Mouse (Mus musculus): ENCODE results near the gene Fbxo34.
"Not testable (repeated sequence)": the region's sequence is repeated elsewhere in the genome, so short reads cannot be mapped to it uniquely, and the experiment has no call there.

Fbxo34 gene

DNA sequence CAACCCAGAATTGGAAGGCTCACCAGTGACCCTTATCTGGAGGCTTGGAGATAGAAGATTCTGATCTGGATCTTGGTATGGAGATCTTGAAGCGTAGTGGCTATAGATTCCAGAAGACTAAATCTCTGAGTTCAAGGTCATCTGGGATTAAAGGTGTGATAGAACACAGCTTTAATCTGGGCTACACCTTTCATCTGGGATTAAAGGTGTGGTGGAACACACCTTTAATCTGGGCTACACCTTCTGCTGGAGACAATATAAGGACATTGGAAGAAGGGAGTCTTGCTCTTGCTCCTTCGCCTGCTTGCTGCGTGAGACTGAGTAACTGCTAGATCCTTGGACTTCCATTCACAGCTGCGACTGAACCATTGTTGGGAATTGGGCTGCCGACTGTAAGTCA, at the start of gene Fbxo34:
TSS of gene Fbxo34 (plus strand) at position 301 of the 400 bp plus-strand sequence.
- CTCF ChIA-PET, POLR2A ChIA-PET: not testable (repeated sequence)

DNA sequence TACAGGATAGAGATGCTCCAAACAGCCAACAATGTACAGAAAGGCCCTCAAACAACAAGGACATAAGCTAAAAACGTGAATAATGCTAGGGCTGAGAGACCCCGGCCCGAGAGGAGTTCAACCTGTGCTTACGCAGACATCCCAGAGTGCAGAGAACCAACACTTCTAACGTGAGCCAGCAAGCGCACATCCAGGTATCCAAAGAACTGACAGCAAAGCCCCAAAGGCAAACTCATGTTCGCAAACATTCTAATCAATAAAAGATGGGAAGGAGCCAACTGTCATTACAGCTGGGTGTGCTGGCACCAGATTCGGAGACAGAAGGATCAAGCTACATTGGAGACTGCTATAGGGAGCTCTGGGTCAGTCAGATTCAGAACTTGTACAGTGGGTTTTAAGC, 47.5 kb upstream of the Fbxo34 start:
- ChIA-PET POLR2A (interaction anchor here in 1 of 4 experiments (1.4 to 1.5 kb wide), 4 partner anchors 14 to 166 kb away, joined by 3 to 5 read pairs (median 3); no protein-coding TSS in a partner anchor), CTCF (interaction anchor here in 2 of 4 experiments (0.6 kb wide), 2 partner anchors 61 to 243 kb away, joined by 5 to 10 read pairs; no protein-coding TSS in a partner anchor)

GRCm38 (mm10) chr14:47406000-47406399, 44.2 kb upstream of the Fbxo34 start:
- ChIA-PET POLR2A (interaction anchor here (0.5 to 5.1 kb wide), 27 partner anchors 8 to 149 kb away, joined by 3 to 51 read pairs (median 4); partner anchors contain the start of genes Dlgap5 (in 3 of the 4), Lgals3 (in 1 of the 4) and Mapk1ip1l (in 1 of the 4)), CTCF (interaction anchor here (0.6 to 1.5 kb wide), 14 partner anchors 9 to 1475 kb away, joined by 3 to 15 read pairs (median 3); no protein-coding TSS in a partner anchor)

DNA sequence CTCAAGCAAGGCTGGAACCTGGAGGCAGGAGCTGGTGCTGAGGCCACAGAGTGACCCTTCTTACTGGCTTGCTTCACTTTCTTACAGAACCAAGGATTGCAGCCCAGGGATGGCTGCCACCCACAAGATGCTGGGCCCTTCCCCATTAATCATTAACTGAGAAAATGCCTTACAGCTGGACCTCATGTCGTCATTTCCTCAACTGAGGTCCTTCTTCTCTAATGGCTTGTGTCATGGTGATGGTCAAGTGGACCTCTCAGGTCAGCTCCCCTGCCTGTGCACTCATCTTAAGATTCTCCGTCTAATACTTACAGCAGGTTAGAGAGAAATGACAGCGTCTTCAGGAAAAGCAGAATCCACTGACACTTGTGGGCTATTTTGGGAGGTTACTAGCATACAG, 32.9 kb upstream of the Fbxo34 start:
- POLR2A ChIA-PET = interaction anchor here in 3 of 4 experiments (0.5 to 4.8 kb wide), 21 partner anchors 10 to 151 kb away, joined by 3 to 51 read pairs (median 4); partner anchors contain the start of genes Mapk1ip1l (in 1 of the 3), Socs4 (in 1 of the 3) and Wdhd1 (in 1 of the 3)
- CTCF ChIA-PET = interaction anchor here in 3 of 4 experiments (0.7 to 2.1 kb wide), 5 partner anchors 21 to 116 kb away, joined by 4 to 9 read pairs (median 5); no protein-coding TSS in a partner anchor

DNA sequence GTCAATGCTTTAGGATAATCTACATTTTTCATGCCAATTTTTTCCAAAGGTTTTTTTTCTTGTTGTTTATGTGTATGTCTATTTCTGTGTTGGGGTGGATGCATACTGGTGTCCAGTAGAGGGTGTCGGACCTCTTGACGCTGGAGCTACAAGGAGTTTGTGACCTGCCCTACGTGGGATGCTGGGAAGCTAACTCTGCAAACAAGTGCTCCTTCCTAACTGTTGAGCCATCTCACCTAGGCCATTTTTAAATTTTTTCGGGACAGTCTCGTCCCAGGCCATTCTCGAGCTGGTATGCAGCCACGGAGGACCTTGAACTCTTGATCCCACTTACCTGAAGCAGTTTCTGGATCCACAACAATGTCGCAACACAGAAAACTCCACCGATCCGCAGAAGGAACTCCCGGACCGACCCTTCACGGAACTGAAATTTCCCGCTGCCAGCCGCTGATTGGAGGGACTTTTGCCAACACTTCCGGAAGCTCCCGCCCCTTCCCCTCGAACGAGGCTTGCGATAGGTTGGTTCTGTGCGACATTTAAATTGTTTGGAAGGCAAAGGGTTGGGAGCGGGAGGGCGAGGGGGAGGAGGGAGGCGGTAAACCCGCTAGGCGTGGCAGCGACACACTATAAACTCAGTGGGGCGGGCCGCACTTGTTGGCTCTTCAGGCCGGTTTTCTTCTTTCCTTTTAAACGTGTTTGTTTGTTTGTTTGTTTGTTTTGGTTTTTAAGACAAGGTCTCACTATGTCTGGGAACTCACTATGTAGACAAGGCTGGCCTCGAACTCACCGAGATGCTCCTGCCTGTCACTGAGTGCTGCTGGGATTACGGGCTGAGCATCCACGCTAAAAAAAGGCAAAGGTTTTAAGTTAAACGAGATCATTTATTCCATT, 32.2 kb upstream of the Fbxo34 start, which contains the start of gene Dlgap5:
TSS of gene Dlgap5 (minus strand) at position 633 of the 891 bp plus-strand sequence.
- CTCF ChIA-PET = interaction anchor here in 3 of 4 experiments (0.5 to 2.1 kb wide), 12 partner anchors 16 to 443 kb away, joined by 3 to 9 read pairs (median 4); partner anchors contain the start of genes Socs4 (in 1 of the 3) and Wdhd1 (in 1 of the 3)
- POLR2A ChIA-PET = interaction anchor here in 3 of 4 experiments (0.7 to 4.8 kb wide), 28 partner anchors 8 to 150 kb away, joined by 3 to 51 read pairs (median 4); partner anchors contain the start of genes Socs4 (in 2 of the 3), Wdhd1 (in 2 of the 3) and Mapk1ip1l (in 1 of the 3)

GRCm38 (mm10) chr14:47418666-47418991, 31.6 kb upstream of the Fbxo34 start:
- ChIA-PET POLR2A (interaction anchor here in 3 of 4 experiments (0.7 to 4.8 kb wide), 19 partner anchors 9 to 150 kb away, joined by 3 to 51 read pairs (median 4); partner anchors contain the start of genes Socs4 (in 2 of the 3), Wdhd1 (in 2 of the 3) and Mapk1ip1l (in 1 of the 3)), CTCF (interaction anchor here in 3 of 4 experiments (0.6 to 2.1 kb wide), 8 partner anchors 17 to 444 kb away, joined by 3 to 9 read pairs (median 4); no protein-coding TSS in a partner anchor)

DNA sequence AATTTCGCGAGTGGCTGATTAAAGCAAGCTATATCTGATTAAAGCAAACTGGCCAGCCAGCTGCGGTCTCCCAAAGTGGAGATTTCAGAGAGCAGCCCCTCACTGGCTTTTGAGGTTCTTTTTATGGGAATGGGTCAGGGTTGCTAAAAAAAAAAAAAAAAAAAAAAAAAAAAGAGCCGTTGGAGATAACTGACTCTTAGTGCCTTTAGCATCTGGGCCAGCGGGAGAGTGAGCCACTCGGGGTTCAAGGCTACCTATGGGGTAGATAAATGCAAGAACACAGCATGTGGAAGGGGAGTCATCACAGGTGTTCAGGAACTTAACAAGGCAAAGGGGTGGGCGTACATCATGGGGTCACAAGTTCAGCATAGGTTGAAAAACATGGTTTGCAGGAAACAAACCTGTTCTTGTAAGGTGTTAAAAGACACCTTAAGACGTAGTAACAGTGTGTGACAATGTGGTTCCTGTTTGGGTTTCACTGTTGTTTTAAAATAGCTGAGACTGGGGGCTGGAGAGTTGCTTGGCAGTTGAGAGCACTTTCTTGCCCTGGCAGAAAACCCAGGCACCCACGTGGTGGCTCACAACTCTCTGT, 31.1 kb upstream of the Fbxo34 start:
- POLR2A ChIA-PET = interaction anchor here in 3 of 4 experiments (0.6 to 4.8 kb wide), 17 partner anchors 10 to 292 kb away, joined by 3 to 51 read pairs (median 5); partner anchors contain the start of genes Lgals3 (in 1 of the 3), Mapk1ip1l (in 1 of the 3), Socs4 (in 1 of the 3) and Wdhd1 (in 1 of the 3)
- CTCF ChIA-PET = interaction anchor here in 2 of 4 experiments (0.6 to 2.1 kb wide), 9 partner anchors 12 to 444 kb away, joined by 3 to 9 read pairs (median 4); no protein-coding TSS in a partner anchor

DNA sequence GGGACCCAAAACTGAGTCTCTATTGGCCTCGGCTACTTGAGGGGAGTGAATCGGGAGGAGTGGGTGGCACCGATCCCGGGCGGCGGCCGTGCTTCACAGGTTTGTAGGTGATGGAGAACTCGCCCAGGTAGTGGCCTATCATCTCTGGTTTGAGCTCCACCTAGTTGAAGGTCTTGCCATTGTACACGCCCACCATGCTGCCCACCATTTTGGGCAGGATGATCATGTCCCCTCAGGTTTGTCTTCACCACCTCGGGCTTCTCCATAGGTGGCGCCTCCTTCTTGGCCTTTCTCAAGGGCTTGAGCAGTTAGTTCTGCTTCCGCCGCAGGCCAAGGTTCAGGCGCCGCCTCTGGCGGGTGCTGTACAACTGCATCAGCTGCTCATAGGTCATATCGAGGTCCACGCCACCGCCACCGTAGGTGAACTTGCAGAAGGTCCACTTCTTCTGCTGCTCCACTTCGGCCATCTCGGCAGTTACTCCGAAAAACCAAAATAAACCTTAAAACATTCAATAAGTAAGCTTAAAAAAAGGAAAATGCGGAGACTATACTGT, 30.4 kb upstream of the Fbxo34 start:
- ChIA-PET POLR2A (interaction anchor here in 3 of 4 experiments (0.6 to 4.8 kb wide), 24 partner anchors 11 to 357 kb away, joined by 3 to 51 read pairs (median 3); partner anchors contain the start of genes Lgals3 (in 2 of the 3), Mapk1ip1l (in 1 of the 3), Socs4 (in 1 of the 3) and Wdhd1 (in 1 of the 3)), CTCF (interaction anchor here (0.5 to 1.3 kb wide), 11 partner anchors 11 to 1633 kb away, joined by 3 to 5 read pairs (median 3); no protein-coding TSS in a partner anchor)

DNA sequence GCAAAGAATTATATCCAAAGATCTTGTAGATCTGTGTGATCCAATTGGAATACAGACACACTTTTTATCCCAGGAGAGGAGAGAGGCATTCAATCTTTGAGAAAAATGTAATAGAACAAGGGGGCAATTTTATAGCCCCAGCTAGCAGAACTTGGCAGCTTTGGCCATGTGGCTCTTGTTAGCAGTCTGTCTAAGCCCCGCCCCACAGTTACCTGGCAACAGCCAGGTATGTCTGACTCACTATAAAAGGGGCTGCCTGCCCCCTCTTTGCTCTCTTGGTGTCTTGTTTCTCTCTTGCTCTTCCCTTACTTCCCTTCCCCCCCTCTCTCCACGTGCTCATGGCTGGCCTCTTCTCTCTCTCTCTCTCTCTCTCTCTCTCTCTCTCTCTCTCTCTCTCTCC, 28.6 kb upstream of the Fbxo34 start:
- CTCF ChIA-PET = interaction anchor here in 3 of 4 experiments (0.7 to 1.9 kb wide), 5 partner anchors 25 to 113 kb away, joined by 3 to 9 read pairs (median 4); no protein-coding TSS in a partner anchor

DNA sequence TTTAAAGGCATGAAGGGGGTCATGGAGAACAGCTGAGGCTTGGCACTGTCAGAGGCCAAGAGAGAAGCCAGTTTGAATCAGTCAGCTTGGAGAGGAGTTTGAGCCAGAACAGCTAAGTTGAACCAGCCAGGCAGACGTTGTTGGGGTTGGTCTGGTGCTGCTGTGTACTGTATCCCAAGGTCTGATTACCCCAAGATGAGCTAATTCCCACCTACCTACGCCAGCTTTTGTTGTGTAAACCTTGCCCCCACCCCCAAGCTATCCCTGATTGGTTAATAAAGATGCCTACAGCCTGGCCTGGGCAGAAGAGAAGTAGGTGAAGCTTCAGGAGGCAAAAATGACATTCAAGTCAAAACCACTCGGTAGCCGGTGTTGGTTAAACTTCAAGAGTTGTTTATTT, 27.8 kb upstream of the Fbxo34 start:
- ChIA-PET POLR2A (interaction anchor here in 3 of 4 experiments (0.5 to 2.2 kb wide), 29 partner anchors 9 to 879 kb away, joined by 3 to 11 read pairs (median 4); partner anchors contain the start of genes Gch1 (in 1 of the 3), Lgals3 (in 1 of the 3) and Mapk1ip1l (in 1 of the 3)), CTCF (interaction anchor here in 2 of 4 experiments (0.9 to 1.9 kb wide), 7 partner anchors 16 to 918 kb away, joined by 3 to 9 read pairs (median 4); no protein-coding TSS in a partner anchor)

More for the DNA sequence above, 28.6 kb upstream of the Fbxo34 start:
- POLR2A ChIA-PET = interaction anchor here (0.6 to 2.2 kb wide), 17 partner anchors 10 to 151 kb away, joined by 3 to 11 read pairs (median 3); partner anchors contain the start of genes Socs4 (in 2 of the 4), Mapk1ip1l (in 1 of the 4) and Wdhd1 (in 1 of the 4)

- ChIA-PET CTCF (interaction anchor here in 1 of 4 experiments (1.0 kb wide), 1 partner anchor 39 kb away, joined by 3 read pairs; no protein-coding TSS in a partner anchor), POLR2A (interaction anchor here in 1 of 4 experiments (0.9 kb wide), 1 partner anchor 10 kb away, joined by 3 read pairs; no protein-coding TSS in a partner anchor)
Observed at GRCm38 (mm10) chr14:47432987-47433386, 17.2 kb upstream of the Fbxo34 start.

DNA sequence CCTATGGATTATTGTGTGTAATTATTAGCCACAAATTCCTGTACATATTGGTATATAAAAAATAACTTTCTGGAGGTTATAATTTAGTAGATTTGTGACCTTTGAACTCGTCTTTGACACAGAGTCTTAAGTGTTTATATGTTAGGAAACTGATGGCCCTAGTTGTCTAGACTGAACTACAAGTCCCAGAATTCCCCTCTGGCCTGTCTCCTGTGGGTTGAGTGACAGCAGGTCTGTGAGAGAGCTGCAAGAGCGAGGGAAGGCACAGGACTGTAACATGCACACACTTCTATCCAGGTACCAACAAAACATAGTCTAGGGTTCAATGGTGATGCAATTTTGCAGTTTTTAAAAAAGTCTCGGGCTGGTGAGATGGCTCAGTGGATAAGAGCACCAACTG, 11.3 kb upstream of the Fbxo34 start:
- POLR2A ChIA-PET = interaction anchor here in 3 of 4 experiments (0.7 to 1.1 kb wide), 5 partner anchors 13 to 82 kb away, joined by 3 to 4 read pairs (median 3); no protein-coding TSS in a partner anchor
- CTCF ChIA-PET = no interaction called here

DNA sequence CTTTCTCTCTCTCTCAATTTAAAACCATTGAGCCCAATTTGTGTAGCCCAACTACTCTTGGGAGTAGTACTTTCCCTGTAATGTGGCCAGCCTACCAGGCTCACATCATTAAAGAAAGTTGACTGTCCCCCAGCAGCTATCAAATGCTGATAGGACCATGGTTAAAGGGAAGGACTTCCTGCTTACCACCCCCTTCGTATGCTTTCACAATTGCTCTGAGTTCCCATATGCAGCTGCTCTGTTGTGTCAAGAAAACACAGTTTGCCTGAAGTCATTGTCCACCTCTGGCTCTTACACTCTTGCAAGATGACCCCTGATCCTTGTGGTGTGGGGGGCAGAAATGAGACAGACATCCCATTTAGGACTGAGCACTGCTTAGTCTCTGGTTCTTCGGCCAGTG, 5.3 kb upstream of the Fbxo34 start:
- CTCF ChIA-PET = interaction anchor here in 1 of 4 experiments (0.6 kb wide), 1 partner anchor 108 kb away, joined by 7 read pairs; no protein-coding TSS in a partner anchor
- POLR2A ChIA-PET = no interaction called here

DNA sequence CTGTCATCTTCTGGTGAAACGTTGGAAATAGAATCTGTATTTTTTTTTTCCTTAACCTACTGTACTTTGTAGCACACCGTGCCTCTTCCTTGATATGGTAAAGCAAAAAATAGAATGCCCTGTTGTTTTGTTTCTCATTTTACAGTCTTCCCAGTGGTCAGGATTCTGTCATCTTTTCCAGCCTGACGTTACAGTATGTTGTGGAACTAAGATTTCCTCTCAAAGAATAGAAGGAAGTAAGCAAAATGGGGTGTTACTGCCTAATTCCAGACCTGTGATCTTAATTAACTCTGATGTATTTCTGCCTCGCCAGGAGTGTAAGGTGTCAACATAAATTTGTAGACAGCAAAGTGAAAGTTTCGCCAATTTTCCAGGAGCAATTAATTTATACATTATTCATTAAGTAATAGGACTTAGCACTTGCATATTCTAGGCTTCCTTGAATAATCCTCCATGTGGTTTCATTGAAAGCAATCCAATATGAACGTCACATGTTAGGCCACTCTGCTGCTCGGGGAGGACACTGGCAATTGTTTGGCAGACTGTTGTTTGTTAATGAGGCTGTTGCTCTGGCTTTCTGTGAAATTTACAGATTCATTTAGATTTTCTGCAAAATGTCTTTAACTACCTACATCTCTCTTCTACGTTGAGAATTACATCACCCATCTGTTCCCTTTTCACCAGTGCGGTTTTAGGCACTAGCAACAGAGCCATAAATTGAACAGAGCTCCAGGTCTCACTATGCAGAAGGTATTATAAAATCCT, 4.7 kb upstream of the Fbxo34 start:
- ChIA-PET POLR2A (no interaction called here), CTCF (interaction anchor here in 2 of 4 experiments (0.6 to 1.4 kb wide), 2 partner anchors 27 to 108 kb away, joined by 4 to 7 read pairs; no protein-coding TSS in a partner anchor)

- ChIA-PET POLR2A (interaction anchor here in 2 of 4 experiments (1.3 to 1.4 kb wide), 2 partner anchors 13 kb away, joined by 4 to 5 read pairs; no protein-coding TSS in a partner anchor), CTCF (no interaction called here)
Observed at GRCm38 (mm10) chr14:47459556-47459955, 9.3 kb downstream of the Fbxo34 start.

- ChIA-PET POLR2A (interaction anchor here in 1 of 4 experiments (1.0 kb wide), 1 partner anchor 10 kb away, joined by 6 read pairs; no protein-coding TSS in a partner anchor), CTCF (interaction anchor here in 1 of 4 experiments (2.8 kb wide), 1 partner anchor 10 kb away, joined by 9 read pairs; no protein-coding TSS in a partner anchor)
Observed at GRCm38 (mm10) chr14:47461997-47462396, 11.8 kb downstream of the Fbxo34 start.
